Mouse (Mus musculus): Measurements from ENCODE around the gene Ctsj.
"Not testable (repeated sequence)": the region's sequence is repeated elsewhere in the genome, so short reads cannot be mapped to it uniquely, and the experiment has no call there.

The Ctsj gene

DNA sequence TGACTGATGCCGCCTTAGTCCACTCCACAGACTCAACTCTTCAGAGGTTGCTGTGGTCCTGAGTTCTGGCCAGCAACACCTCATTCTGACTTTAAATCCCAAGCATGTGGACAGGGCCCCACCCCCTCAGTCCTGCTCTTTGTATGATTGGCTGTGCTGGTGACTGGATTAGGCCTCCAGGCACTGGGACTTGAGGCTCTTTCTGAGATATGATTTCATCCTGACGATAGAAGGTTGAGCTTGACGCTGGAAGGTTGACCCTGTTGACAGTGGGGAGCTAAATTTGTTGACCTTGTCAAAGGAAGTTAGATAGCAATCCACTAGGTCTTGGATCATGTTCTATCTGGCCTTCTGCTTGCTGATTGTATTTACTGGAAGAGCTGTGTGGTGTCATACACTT, at the start of gene Ctsj:
Ctsj (minus strand) TSS at position 101 of the 400 bp plus-strand sequence.
- no peak for DNase-seq

DNA sequence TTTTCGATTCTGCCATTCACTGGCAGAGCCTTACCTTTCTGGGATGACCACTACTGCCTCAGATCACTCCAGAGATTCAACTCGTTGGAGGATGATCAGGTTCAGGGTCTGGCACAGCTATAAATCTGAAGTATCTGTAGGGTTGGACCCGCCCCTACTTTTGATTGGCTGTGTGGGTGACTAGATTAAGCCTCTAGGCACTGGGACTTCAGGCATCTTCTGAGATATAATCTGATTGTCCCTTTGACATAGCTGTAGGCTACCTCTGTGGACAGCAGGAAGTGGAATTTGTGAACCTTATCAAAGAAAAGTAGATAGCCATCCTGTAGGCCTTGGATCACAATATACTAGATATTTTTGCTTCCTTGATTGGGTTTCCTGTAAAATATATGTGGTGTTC, 34.8 kb upstream of the Ctsj start, which contains the start of gene Ctsq:
Ctsq (minus strand) TSS at position 101 of the 400 bp plus-strand sequence.
- no peak for DNase-seq

GRCm38 (mm10) chr13:61022785-61023184, 17.0 kb upstream of the Ctsj start:
- DNase-seq, result no peak

DNA sequence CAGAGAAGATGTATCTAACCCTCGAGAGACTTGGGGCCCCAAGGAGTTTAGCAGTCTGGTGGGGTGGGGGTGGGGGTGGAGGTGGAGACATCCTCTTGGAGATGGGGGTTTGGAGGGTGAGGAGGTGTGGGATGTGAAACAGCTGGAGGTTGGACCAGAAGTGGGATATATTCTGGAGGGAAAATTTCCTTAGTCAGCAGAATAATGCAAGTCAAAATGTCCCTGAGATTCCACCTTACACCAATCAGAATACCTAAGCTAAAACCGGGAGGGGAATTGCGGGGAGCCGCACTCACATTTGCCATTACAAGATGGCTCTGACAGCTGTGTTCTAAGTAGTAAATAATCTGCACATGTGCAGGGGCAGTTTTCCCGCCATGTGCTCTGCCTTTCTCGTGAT, 16.1 kb upstream of the Ctsj start:
- DNase-seq, result no peak

GRCm38 (mm10) chr13:61010171-61010570, 4.4 kb upstream of the Ctsj start:
- no peak for DNase-seq

- no peak for DNase-seq
Measured at GRCm38 (mm10) chr13:60997600-60997999, 8.2 kb downstream of the Ctsj start.

DNA sequence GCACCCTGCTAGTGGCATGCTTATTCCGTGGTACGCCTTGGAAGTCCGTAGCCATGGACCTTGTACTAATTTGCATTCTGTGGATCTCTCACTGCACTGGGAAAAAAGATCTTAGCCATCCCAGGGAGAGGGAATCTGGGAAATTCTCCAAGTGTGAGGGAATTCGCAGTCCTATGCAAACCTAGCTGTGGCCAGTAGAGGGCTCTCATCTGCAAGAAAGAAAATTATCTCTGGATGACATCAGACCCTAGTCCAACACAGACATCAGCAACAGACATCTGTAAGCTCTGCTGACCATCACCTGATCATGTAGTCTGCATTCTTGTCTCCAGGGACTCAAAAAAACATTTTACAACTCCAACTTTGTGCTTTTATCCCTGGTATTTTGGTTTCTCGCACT, 18.8 kb downstream of the Ctsj start:
- not testable (repeated sequence) for DNase-seq

DNA sequence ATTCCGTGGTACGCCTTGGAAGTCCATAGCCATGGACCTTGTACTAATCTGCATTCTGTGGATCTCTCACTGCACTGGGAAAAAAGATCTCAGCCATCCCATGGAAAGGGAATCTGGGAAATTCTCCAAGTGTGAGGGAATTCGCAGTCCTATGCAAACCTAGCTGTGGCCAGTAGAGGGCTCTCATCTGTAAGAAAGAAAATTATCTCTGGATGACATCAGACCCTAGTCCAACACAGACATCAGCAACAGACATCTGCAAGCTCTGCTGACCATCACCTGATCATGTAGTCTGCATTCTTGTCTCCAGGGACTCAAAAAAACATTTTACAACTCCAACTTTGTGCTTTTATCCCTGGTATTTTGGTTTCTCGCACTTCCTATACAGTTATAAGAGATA, 33.4 kb downstream of the Ctsj start:
- DNase-seq, result not testable (repeated sequence)

- DNase-seq, result peak; percentile 82
Measured at GRCm38 (mm10) chr13:60963985-60964384, 41.8 kb downstream of the Ctsj start.

DNA sequence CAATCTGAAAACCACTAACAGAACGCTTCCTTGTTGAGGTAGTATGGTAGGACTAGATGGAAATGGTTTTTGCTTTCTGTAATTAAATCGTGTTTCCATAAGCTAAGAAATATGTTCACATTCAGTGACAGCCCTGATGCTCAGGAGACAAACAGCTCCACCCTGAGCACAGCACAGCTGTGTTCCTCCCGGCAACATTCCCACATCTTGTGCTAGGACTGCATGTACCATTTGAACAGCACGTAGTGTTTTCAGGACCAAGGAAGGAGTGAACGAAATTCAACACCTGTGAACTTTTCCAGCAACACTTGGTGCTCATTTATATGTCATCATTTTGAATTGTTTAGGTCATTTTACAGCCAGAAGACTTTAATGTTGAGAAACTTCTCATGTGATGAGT, 44.1 kb downstream of the Ctsj start:
- peak; percentile 95 for DNase-seq
